Mouse (Mus musculus) hindbrain, embryonic 16.5 days (tissue): ENCODE measurements around the gene Clstn2. TPM values are rescaled to one million over a fixed set of nuclear protein-coding genes. Genes with fewer than 3 reads are reported as not detected.

Experiments
- ATAC-seq: fragments of 200-750 bp; cut with Nextera tagmentation; 2 replicates; pipeline ENCODE4 v1.8.0; 2017; ENCODE audit warnings: moderate TSS enrichment, moderate library complexity
- H3K27ac ChIP-seq: fragments of 300-500 bp; sonication (generic); 2 replicates; pipeline ENCODE4 v1.5.1; 2014; ENCODE audit warnings: low read depth, mild to moderate bottlenecking, control low read depth, low read length, moderate library complexity
- H3K27me3 ChIP-seq: fragments of 300-500 bp; sonication (generic); replicated peaks from 2 replicates; pipeline ENCODE4 v1.6.1; 2014; ENCODE audit warnings: low read length; ENCODE audit not compliant: control insufficient read depth, insufficient read depth
- H3K36me3 ChIP-seq: fragments of 300-500 bp; sonication (generic); 2 replicates; pipeline ENCODE4 v1.6.1; 2014; ENCODE audit warnings: mild to moderate bottlenecking, low read length, moderate library complexity, mixed read lengths; ENCODE audit not compliant: control insufficient read depth, insufficient read depth
- H3K4me1 ChIP-seq: fragments of 300-500 bp; sonication (generic); 2 replicates; pipeline ENCODE4 v1.6.1; 2014; ENCODE audit warnings: low read depth, low read length; ENCODE audit not compliant: control insufficient read depth, insufficient read depth
- H3K4me2 ChIP-seq: fragments of 300-500 bp; sonication (generic); 2 replicates; pipeline ENCODE4 v1.6.1; 2014; ENCODE audit warnings: mild to moderate bottlenecking, low read length, control low read depth, moderate library complexity
- H3K4me3 ChIP-seq: fragments of 300-500 bp; sonication (generic); 2 replicates; pipeline ENCODE4 v1.5.1; 2014; ENCODE audit warnings: mild to moderate bottlenecking, low read length, control low read depth, moderate library complexity
- H3K9ac ChIP-seq: fragments of 300-500 bp; sonication (generic); 2 replicates; pipeline ENCODE4 v1.6.1; 2014; ENCODE audit warnings: low read depth, mild to moderate bottlenecking, control low read depth, low read length, moderate library complexity
- H3K9me3 ChIP-seq: fragments of 300-500 bp; sonication (generic); 2 replicates; pipeline ENCODE4 v1.6.1; 2014; ENCODE audit warnings: mild to moderate bottlenecking, low read length, moderate library complexity; ENCODE audit not compliant: control insufficient read depth
- WGBS: fragments of 180-500 bp; shearing (Covaris S2); extraction: QIAGEN DNeasy Blood & Tissue Kit; methylation state at CpG from one replicate; pipeline ENCODE4 v1.1.7; 2014; 5-methylcytosine and 5-hydroxymethylcytosine counted together
- polyA plus RNA-seq: library from polyadenylated mRNA; unstranded; fragments of >200 nt; fragmentation: Nextera tagmentation; extraction: Ambion mirVana; gene quantifications from 2 replicates; pipeline ENCODE4 v1.2.1, GENCODE M21; 2015

Gene Clstn2
- polyA plus RNA-seq, 1 experiment from 2014 or later, result 13.1 TPM

DNA sequence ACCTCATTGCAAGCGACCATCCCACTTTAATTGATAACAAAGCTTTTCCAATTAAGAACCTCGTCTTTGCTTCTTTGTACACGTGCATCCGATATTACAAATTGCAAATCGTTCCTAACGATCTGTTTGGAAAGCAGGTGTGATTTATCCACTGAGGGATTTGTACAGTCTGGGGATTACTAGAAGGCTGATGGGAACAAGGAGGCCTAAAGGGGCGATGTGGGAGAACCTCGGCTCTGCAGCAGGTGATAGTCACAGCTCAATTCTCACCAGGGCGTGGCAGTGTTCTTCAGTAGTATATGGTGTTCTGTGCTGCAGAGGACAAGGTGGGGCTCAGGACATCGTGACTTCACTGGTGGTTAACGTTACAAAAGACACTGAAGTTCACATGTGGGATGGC, 9.9 kb downstream of the Clstn2 start:
- H3K27ac ChIP-seq, result no peak overlapping the region
- no peaks in the 10 kb centered on the region for H3K27me3 ChIP-seq
- H3K9ac ChIP-seq, result no peak overlapping the region
- H3K36me3 ChIP-seq, result no peaks in the 10 kb centered on the region
- WGBS, result 76% methylated on average over 11 of the region's 11 CpGs
- H3K4me3 ChIP-seq, result no peak overlapping the region
- H3K9me3 ChIP-seq, result no peaks in the 10 kb centered on the region
- no peak overlapping the region for H3K4me2 ChIP-seq
- no peak for ATAC-seq
- H3K4me1 ChIP-seq, result no peaks in the 10 kb centered on the region

DNA sequence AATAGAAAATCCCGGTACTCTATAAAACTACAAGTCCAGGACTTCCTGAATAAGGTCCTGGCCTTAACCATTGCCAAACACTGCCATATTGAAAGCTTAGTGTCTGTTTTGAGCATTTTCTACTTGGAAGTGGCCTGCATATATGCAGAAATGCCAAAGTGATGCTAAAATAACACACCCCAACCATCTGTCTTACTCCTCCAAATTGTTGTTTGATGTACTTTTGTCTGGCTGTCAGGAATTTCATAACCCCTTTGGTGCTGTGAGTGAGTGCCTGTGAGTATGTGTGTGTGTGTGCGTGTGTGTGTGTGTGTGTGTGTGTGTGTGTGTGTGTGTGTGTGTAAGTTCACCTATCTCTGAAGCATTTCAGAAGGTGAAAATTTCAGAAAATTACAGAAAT, 13.1 kb downstream of the Clstn2 start:
- Histone ChIP-seq H3K9me3 (no peaks in the 10 kb centered on the region), H3K9ac (no peak overlapping the region), H3K4me3 (no peak overlapping the region), H3K27me3 (no peaks in the 10 kb centered on the region), H3K4me2 (no peak overlapping the region), H3K36me3 (no peaks in the 10 kb centered on the region), H3K27ac (no peak overlapping the region), H3K4me1 (no peaks in the 10 kb centered on the region)
- ATAC-seq, result no peak
- 90% methylated on average over 2 of the region's 2 CpGs for WGBS

- H3K27me3 ChIP-seq, result no peaks in the 10 kb centered on the region
- H3K36me3 ChIP-seq, result no peaks in the 10 kb centered on the region
- no peak overlapping the region for H3K4me2 ChIP-seq
- no peaks in the 10 kb centered on the region for H3K4me1 ChIP-seq
- H3K9ac ChIP-seq, result no peak overlapping the region
- 87% methylated on average over 5 of the region's 5 CpGs for WGBS
- no peak overlapping the region for H3K27ac ChIP-seq
- H3K9me3 ChIP-seq, result no peaks in the 10 kb centered on the region
- no peak overlapping the region for H3K4me3 ChIP-seq
- no peak for ATAC-seq
These were observed 14.3 kb downstream of the Clstn2 start for GRCm38 (mm10) chr9:98018687-98019086.

GRCm38 (mm10) chr9:98016576-98016975, 16.4 kb downstream of the Clstn2 start:
- Histone ChIP-seq H3K4me3 (no peak overlapping the region), H3K4me2 (no peak overlapping the region), H3K4me1 (no peaks in the 10 kb centered on the region), H3K27ac (no peak overlapping the region), H3K9ac (no peak overlapping the region), H3K27me3 (no peaks in the 10 kb centered on the region), H3K36me3 (no peaks in the 10 kb centered on the region), H3K9me3 (no peaks in the 10 kb centered on the region)
- 74% methylated on average over 5 of the region's 5 CpGs for WGBS
- no peak for ATAC-seq

DNA sequence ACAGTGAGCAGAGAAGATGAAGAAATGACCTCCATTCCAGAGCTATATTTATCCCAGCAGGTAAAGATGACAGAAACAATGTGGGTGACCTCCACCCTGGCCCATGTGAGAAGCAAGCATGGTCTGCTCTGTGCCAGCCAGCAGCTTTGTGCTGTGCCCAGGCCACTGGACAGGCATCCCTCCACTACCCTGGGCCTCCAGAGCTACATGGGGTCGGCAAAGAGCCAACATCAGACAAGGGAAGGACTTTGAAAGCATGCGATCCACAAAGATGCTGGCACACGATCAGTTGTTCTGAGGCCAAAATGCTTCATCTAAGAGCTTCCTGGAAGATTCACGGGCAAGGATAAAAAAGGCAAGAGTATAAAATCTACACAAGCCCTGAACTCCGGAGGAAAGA, 36.6 kb downstream of the Clstn2 start:
- Histone ChIP-seq H3K36me3 (no peaks in the 10 kb centered on the region), H3K4me2 (no peak overlapping the region), H3K27me3 (no peaks in the 10 kb centered on the region), H3K4me1 (no peaks in the 10 kb centered on the region; the same call in none of the 2 replicates), H3K9ac (no peak overlapping the region), H3K4me3 (no peak overlapping the region), H3K9me3 (no peaks in the 10 kb centered on the region), H3K27ac (no peak overlapping the region; the same call in 1 of the 2 replicates)
- 64% methylated on average over 5 of the region's 5 CpGs for WGBS
- ATAC-seq, result peak; percentile 84

GRCm38 (mm10) chr9:97995723-97996122, 37.3 kb downstream of the Clstn2 start:
- H3K4me2 ChIP-seq, result no peak overlapping the region
- WGBS, result 50% methylated on average over 4 of the region's 4 CpGs
- no peak for ATAC-seq
- H3K9me3 ChIP-seq, result no peaks in the 10 kb centered on the region
- no peaks in the 10 kb centered on the region for H3K27me3 ChIP-seq
- no peaks in the 10 kb centered on the region for H3K36me3 ChIP-seq
- no peak overlapping the region for H3K27ac ChIP-seq
- no peak overlapping the region for H3K9ac ChIP-seq
- H3K4me3 ChIP-seq, result no peak overlapping the region
- no peaks in the 10 kb centered on the region; the same call in none of the 2 replicates for H3K4me1 ChIP-seq

- Histone ChIP-seq H3K27ac (no peak overlapping the region), H3K36me3 (no peaks in the 10 kb centered on the region), H3K4me2 (no peak overlapping the region), H3K4me1 (no peaks in the 10 kb centered on the region; the same call in none of the 2 replicates), H3K9me3 (no peaks in the 10 kb centered on the region), H3K9ac (no peak overlapping the region), H3K27me3 (no peaks in the 10 kb centered on the region), H3K4me3 (no peak overlapping the region)
- WGBS, result 44% methylated on average over 4 of the region's 4 CpGs
- ATAC-seq, result no peak
These were observed 40.9 kb downstream of the Clstn2 start for GRCm38 (mm10) chr9:97992131-97992530.

GRCm38 (mm10) chr9:97977339-97977738, 55.6 kb downstream of the Clstn2 start:
- H3K4me1 ChIP-seq, result no peaks in the 10 kb centered on the region
- no peaks in the 10 kb centered on the region for H3K36me3 ChIP-seq
- H3K9me3 ChIP-seq, result no peaks in the 10 kb centered on the region
- H3K27me3 ChIP-seq, result no peaks in the 10 kb centered on the region
- ATAC-seq, result no peak
- H3K27ac ChIP-seq, result no peak overlapping the region
- no peak overlapping the region for H3K4me2 ChIP-seq
- no peak overlapping the region for H3K9ac ChIP-seq
- no peak overlapping the region for H3K4me3 ChIP-seq
- 66% methylated on average over 3 of the region's 3 CpGs for WGBS

DNA sequence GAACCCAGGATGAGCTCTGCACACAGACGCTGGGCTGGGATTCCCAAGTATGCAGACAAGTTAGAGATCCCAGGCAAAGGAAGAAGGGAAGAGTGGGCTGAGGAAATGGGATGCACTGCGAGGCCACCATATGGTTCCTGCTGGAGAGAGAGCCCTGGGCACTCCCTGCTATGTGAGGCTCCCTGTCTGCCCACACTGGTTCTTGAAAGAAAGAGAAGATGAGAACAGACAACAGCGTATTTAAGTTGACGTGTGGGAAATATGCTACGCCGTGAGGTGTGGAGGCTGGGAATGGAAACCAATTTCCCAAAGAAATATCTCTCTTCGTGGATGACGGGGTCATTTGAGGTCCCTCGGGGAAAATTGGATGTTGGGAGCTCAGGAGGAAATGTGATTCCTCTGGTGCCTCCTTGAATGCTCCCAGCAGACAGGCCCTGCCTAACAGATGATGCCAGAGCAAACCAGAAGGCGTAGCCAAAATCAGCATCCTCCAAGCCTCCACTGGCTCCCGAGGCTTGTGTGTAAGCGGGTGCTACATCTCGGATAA, 58.1 kb downstream of the Clstn2 start:
- H3K27ac ChIP-seq, result no peak overlapping the region
- 55% methylated on average over 13 of the region's 13 CpGs for WGBS

DNA sequence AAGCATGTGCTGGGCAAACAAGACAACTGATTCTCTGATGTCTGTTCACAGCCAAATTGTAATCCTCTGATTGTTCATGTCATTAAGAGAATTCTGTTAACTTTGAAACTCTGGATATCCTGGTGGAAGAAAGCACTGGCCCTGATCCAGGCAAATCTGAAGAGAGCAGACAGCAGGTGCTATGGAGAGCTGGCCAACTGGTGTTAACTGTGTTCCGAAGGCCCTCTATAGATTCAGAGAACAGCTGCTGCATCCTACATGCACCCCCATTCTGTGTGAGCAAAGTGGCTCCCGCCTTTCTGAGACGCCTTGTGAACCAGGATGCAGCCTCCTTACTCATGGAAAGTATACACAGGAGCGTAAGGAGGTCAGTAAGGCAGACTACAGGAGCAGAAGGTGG, 66.3 kb downstream of the Clstn2 start:
- Histone ChIP-seq H3K4me2 (no peak overlapping the region), H3K27me3 (no peaks in the 10 kb centered on the region), H3K4me3 (no peak overlapping the region), H3K27ac (no peak overlapping the region), H3K4me1 (no peaks in the 10 kb centered on the region), H3K36me3 (no peaks in the 10 kb centered on the region), H3K9ac (no peak overlapping the region), H3K9me3 (no peaks in the 10 kb centered on the region)
- WGBS, result 47% methylated on average over 4 of the region's 4 CpGs
- ATAC-seq, result peak; percentile 61

More for the DNA sequence above, 58.1 kb downstream of the Clstn2 start:
- Histone ChIP-seq H3K4me3 (no peak overlapping the region), H3K9ac (no peak overlapping the region), H3K27me3 (no peaks in the 10 kb centered on the region), H3K9me3 (no peaks in the 10 kb centered on the region), H3K36me3 (no peaks in the 10 kb centered on the region), H3K4me2 (no peak overlapping the region), H3K4me1 (no peaks in the 10 kb centered on the region)
- no peak for ATAC-seq
